Mouse (Mus musculus): ENCODE measurements around the gene Adra1d.

Gene Adra1d

GRCm38 (mm10) chr2:131538341-131538740 lies 23.7 kb downstream of the Adra1d start:
- DNase-seq, result peak; percentile 96

- DNase-seq, result no peak
Observed at GRCm38 (mm10) chr2:131535168-131535567, 26.9 kb downstream of the Adra1d start.

- no peak for DNase-seq
Observed at GRCm38 (mm10) chr2:131531271-131531670, 30.8 kb downstream of the Adra1d start.

GRCm38 (mm10) chr2:131530623-131531008 lies 31.5 kb downstream of the Adra1d start:
- peak; percentile 93 for DNase-seq

- DNase-seq, result peak; percentile 91
Observed at GRCm38 (mm10) chr2:131529898-131530622, 32.0 kb downstream of the Adra1d start.

- DNase-seq, result no peak
Observed at GRCm38 (mm10) chr2:131527061-131527460, 35.0 kb downstream of the Adra1d start.

- DNase-seq, result peak; percentile 90
Observed at GRCm38 (mm10) chr2:131520743-131521142, 41.3 kb downstream of the Adra1d start.

GRCm38 (mm10) chr2:131518790-131519189 lies 43.3 kb downstream of the Adra1d start:
- DNase-seq, result no peak

GRCm38 (mm10) chr2:131517550-131517949 lies 44.5 kb downstream of the Adra1d start:
- no peak for DNase-seq

- no peak for DNase-seq
Observed at GRCm38 (mm10) chr2:131514055-131514621, 47.9 kb downstream of the Adra1d start.

- DNase-seq, result peak; percentile 93
Observed at GRCm38 (mm10) chr2:131513477-131513876, 48.6 kb downstream of the Adra1d start.

- DNase-seq, result no peak
Observed at GRCm38 (mm10) chr2:131510531-131510930, 51.6 kb downstream of the Adra1d start.

GRCm38 (mm10) chr2:131509671-131510313 lies 52.3 kb downstream of the Adra1d start:
- DNase-seq, result peak; percentile 96

GRCm38 (mm10) chr2:131508501-131508900 lies 53.6 kb downstream of the Adra1d start:
- no peak for DNase-seq

- no peak for DNase-seq
Observed at GRCm38 (mm10) chr2:131506358-131506757, 55.7 kb downstream of the Adra1d start.

GRCm38 (mm10) chr2:131505431-131505830 lies 56.7 kb downstream of the Adra1d start:
- DNase-seq, result no peak

- DNase-seq, result peak; percentile 95
Observed at GRCm38 (mm10) chr2:131502561-131502960, 59.5 kb downstream of the Adra1d start.

GRCm38 (mm10) chr2:131501886-131502285 lies 60.2 kb downstream of the Adra1d start:
- DNase-seq, result no peak

GRCm38 (mm10) chr2:131499290-131499845 lies 62.7 kb downstream of the Adra1d start:
- peak; percentile 97 for DNase-seq

- DNase-seq, result peak; percentile 96
Observed at GRCm38 (mm10) chr2:131498219-131498618, 63.9 kb downstream of the Adra1d start.

- DNase-seq, result peak; percentile 91
Observed at GRCm38 (mm10) chr2:131497224-131497856, 64.7 kb downstream of the Adra1d start.

GRCm38 (mm10) chr2:131496125-131496820 lies 65.8 kb downstream of the Adra1d start:
- DNase-seq, result peak; percentile 94

All from heart, adult 11 months (tissue).